8 mouse cellular contexts compared by ENCODE assay signal in the genomic region with DNA sequence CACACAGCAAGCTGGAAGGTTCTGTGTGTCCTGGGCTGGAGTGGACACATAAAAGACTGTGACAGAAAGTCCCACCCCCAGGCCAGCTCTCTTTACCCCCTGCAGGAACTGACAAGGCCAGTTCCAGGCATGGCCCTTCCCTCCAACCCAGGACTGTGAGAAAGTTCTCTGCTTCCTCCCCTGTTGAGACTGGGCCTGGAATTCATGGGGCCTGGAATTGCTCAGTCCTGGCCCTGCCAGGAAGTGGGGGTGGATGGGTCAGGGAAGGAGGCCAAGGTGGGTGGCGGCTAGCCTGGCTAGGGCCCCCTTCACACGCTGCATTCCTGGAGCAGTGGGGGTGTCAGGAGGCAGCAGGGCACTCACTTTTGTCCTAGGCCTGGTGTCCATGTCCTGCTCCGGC. TPM values are rescaled to one million over a fixed set of nuclear protein-coding genes. Genes with fewer than 3 reads are reported as not detected.
DNase-seq lines count a peak whose midpoint lies in the region; ATAC-seq and TF ChIP-seq lines count a peak whose summit lies in the region.

No protein-coding gene starts in this region.

- H3K27ac ChIP-seq in embryonic facial prominence, embryonic 13.5 days = peak overlapping the region; percentile 55; the same call in 1 of the 2 replicates
- peak overlapping the region; percentile 95 for H3K27ac ChIP-seq in heart, embryonic 15.5 days
- H3K27ac ChIP-seq in kidney, postnatal 0 days = peak overlapping the region; percentile 86

- no peak for TF ChIP-seq CTCF in kidney, postnatal 0 days (IDR thresholded peaks at IDR 0.05; ENCODE audit: low read depth)

- 57% methylated on average over 3 of the region's 3 CpGs for WGBS in embryonic facial prominence, embryonic 13.5 days
- 17% methylated on average over 3 of the region's 3 CpGs for whole genome bisulfite sequencing in heart, embryonic 15.5 days
- 38% methylated on average over 3 of the region's 3 CpGs for WGBS in kidney, postnatal 0 days

- H3K27me3 ChIP-seq in embryonic facial prominence, embryonic 13.5 days = no peaks in the 10 kb centered on the region
- H3K27me3 ChIP-seq in heart, embryonic 15.5 days = no peaks in the 10 kb centered on the region
- H3K27me3 ChIP-seq in kidney, postnatal 0 days (ENCODE audit: insufficient read depth, low read length) = no peaks in the 10 kb centered on the region

- peak; percentile 45; the same call in 1 of the 2 replicates for ATAC-seq in embryonic facial prominence, embryonic 13.5 days (ENCODE audit: insufficient number of reproducible peaks, insufficient read depth, low FRiP score, low TSS enrichment, low read depth)
- peak; percentile 88 for ATAC-seq in heart, embryonic 15.5 days (replicated peaks; ENCODE audit: insufficient number of reproducible peaks, insufficient read depth, low FRiP score, low read depth)
- ATAC-seq in kidney, postnatal 0 days (replicated peaks; ENCODE audit: low FRiP score, low read depth) = peak; percentile 60

- peaks cover 16% of the 10 kb centered on the region for H3K4me1 ChIP-seq in embryonic facial prominence, embryonic 13.5 days
- H3K4me1 ChIP-seq in heart, embryonic 15.5 days (replicated peaks) = peaks cover 32% of the 10 kb centered on the region
- H3K4me1 ChIP-seq in kidney, postnatal 0 days (replicated peaks; ENCODE audit: insufficient read depth, low read length) = peaks cover 12% of the 10 kb centered on the region

- H3K9ac ChIP-seq in embryonic facial prominence, embryonic 13.5 days = peak overlapping the region; percentile 49; the same call in 1 of the 2 replicates
- peak overlapping the region; percentile 42 for H3K9ac ChIP-seq in heart, embryonic 15.5 days
- H3K9ac ChIP-seq in kidney, postnatal 0 days (ENCODE audit: low read depth, low read length) = peak overlapping the region; percentile 41

- peak; percentile 38 for DNase-seq in cerebellum, adult 9-11 months
- DNase-seq in cerebellum, adult 18-20 months = no peak
- peak; percentile 84 for DNase-seq in kidney, postnatal 0 days (ENCODE audit: low spot score)
- peak; percentile 80 for DNase-seq in lung, postnatal 14 days
- no peak for DNase-seq in right cerebral cortex, adult 2 months (ENCODE audit: low spot score in 2 of 2)
- no peak for DNase-seq in thymus, adult 18-20 months

- no peak overlapping the region for H3K4me2 ChIP-seq in embryonic facial prominence, embryonic 13.5 days
- peak overlapping the region; percentile 23 for H3K4me2 ChIP-seq in heart, embryonic 15.5 days
- H3K4me2 ChIP-seq in kidney, postnatal 0 days (ENCODE audit: low read length) = no peak overlapping the region

- peaks cover 78% of the 10 kb centered on the region for H3K36me3 ChIP-seq in embryonic facial prominence, embryonic 13.5 days
- H3K36me3 ChIP-seq in heart, embryonic 15.5 days = peaks cover 39% of the 10 kb centered on the region
- peaks cover 33% of the 10 kb centered on the region for H3K36me3 ChIP-seq in kidney, postnatal 0 days (ENCODE audit: insufficient read depth, low read length)

- no peak overlapping the region for H3K4me3 ChIP-seq in embryonic facial prominence, embryonic 13.5 days
- no peak overlapping the region for H3K4me3 ChIP-seq in heart, embryonic 15.5 days
- no peak overlapping the region for H3K4me3 ChIP-seq in kidney, postnatal 0 days (replicated peaks; ENCODE audit: low read depth, low read length)

- H3K9me3 ChIP-seq in embryonic facial prominence, embryonic 13.5 days = no peaks in the 10 kb centered on the region
- no peaks in the 10 kb centered on the region for H3K9me3 ChIP-seq in heart, embryonic 15.5 days (replicated peaks)
- H3K9me3 ChIP-seq in kidney, postnatal 0 days (replicated peaks; ENCODE audit: low read length) = no peaks in the 10 kb centered on the region

RNA-seq across cellular contexts. Expression of a gene that starts 39.0 kb away (rescaled TPM):
- 57.2 and 59.2 TPM in 2 replicates for polyA plus RNA-seq in embryonic facial prominence, embryonic 13.5 days (2015; fragmentation: Nextera tagmentation; extraction: Ambion mirVana)
- polyA plus RNA-seq in heart, embryonic 15.5 days (2015; fragmentation: Nextera tagmentation; extraction: Ambion mirVana) = 43.0 and 57.4 TPM in 2 replicates
- 41.1 and 42.2 TPM in 2 replicates for polyA plus RNA-seq in kidney, postnatal 0 days (2015; fragmentation: Nextera tagmentation; extraction: Ambion mirVana)

RNA-seq across cellular contexts. Expression of a gene that starts 46.5 kb away (rescaled TPM):
- 185 and 205 TPM in 2 replicates for polyA plus RNA-seq in embryonic facial prominence, embryonic 13.5 days (2015; fragmentation: Nextera tagmentation; extraction: Ambion mirVana)
- 79.3 and 89.3 TPM in 2 replicates for polyA plus RNA-seq in heart, embryonic 15.5 days (2015; fragmentation: Nextera tagmentation; extraction: Ambion mirVana)
- 173 and 195 TPM in 2 replicates for polyA plus RNA-seq in kidney, postnatal 0 days (2015; fragmentation: Nextera tagmentation; extraction: Ambion mirVana)

RNA-seq across cellular contexts. Expression of a gene that starts 46.5 kb away (rescaled TPM):
- polyA plus RNA-seq in embryonic facial prominence, embryonic 13.5 days (2015; fragmentation: Nextera tagmentation; extraction: Ambion mirVana) = 13.4 and 13.6 TPM in 2 replicates
- 8.3 and 9.3 TPM in 2 replicates for polyA plus RNA-seq in heart, embryonic 15.5 days (2015; fragmentation: Nextera tagmentation; extraction: Ambion mirVana)
- polyA plus RNA-seq in kidney, postnatal 0 days (2015; fragmentation: Nextera tagmentation; extraction: Ambion mirVana) = 8.6 and 9.0 TPM in 2 replicates

Comparison
In these comparisons a context has a peak if more than half of its experiments do, and no peak if none do; other contexts are left out.
1. DNase-seq: peak in cerebellum, adult 9-11 months (single experiment), kidney, postnatal 0 days (single experiment) and lung, postnatal 14 days (single experiment); none in cerebellum, adult 18-20 months (0 of 2), right cerebral cortex, adult 2 months (0 of 2) and thymus, adult 18-20 months (0 of 2).
2. Peak in every context shown above with its lines, with median percentiles within 50 percentile points of each other: ATAC-seq, H3K27ac ChIP-seq and H3K9ac ChIP-seq.